Mouse (Mus musculus): Measurements from ENCODE around the gene Stac. TPM values are rescaled to one million over a fixed set of nuclear protein-coding genes. Genes with fewer than 3 reads are reported as not detected.

The Stac gene
- total RNA-seq, 2 experiments from 2014 or later: not detected

DNA sequence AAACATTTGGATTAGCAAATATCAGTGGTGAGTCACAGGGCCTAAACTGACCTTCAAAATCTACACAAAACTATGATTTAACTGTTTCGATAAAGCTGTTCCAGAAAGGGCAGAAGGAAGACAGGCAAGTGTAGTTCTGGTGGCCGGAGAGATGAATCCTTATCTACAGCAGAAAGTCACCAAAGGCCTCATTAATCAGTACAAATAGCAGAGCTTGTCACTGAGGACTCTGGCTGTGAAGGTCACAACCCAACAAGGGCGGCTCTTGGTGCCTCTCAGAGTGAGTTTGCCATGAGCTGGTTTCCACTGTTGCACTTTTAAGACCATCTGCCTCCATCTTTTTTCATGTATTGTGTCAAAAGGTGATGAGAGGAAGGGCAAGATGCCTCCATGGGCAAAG, 78.8 kb downstream of the Stac start:
- no peak for ATAC-seq (replicated peaks; ENCODE audit: low FRiP score, poor library complexity, severe bottlenecking)

- no peak for ATAC-seq (replicated peaks; ENCODE audit: low FRiP score, poor library complexity, severe bottlenecking)
These were observed 81.4 kb downstream of the Stac start for GRCm38 (mm10) chr9:111608762-111609161.

- no peak for ATAC-seq (replicated peaks; ENCODE audit: low FRiP score, poor library complexity, severe bottlenecking)
These were observed 83.5 kb downstream of the Stac start for GRCm38 (mm10) chr9:111606603-111607002.

DNA sequence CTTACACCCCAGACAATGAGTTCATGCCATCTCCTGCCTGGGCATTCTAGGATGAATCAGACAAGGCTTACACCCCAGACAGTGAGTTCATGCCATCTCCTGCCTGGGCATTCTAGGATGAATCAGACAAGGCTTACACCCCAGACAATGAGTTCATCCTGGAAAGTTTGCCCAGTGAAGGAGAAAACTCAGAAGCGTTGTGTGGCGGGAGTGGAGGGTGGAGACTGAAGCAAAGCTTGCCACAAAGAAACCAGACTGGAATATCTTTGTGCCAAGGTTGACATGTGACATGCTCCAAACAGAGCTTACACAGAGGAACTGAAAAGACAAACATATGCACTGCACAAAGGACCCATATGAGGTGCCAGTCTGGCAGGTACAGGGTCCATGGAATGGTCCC, 102.6 kb downstream of the Stac start:
- ATAC-seq (replicated peaks; ENCODE audit: low FRiP score, poor library complexity, severe bottlenecking): no peak

DNA sequence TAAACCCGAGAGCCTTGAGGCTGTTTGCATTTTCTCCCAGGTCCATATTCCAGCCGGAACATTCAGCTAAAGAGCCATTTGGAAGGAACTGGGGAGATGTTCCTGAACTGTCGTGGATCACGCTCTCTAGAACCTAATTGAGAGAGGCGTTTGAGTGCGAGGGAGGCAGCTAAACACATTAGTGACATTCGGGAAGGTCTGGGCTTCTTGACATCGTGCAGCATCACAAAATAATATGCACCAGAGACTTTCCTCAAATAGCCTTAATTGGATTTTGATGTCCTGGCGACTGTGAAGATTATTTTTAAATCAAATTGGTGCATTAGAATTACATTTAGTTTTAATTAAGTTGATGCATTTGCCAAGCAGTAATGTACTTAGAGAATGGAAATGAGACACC, 111.4 kb downstream of the Stac start:
- ATAC-seq (replicated peaks; ENCODE audit: low FRiP score, poor library complexity, severe bottlenecking): no peak

- no peak for ATAC-seq (replicated peaks; ENCODE audit: low FRiP score, poor library complexity, severe bottlenecking)
These were observed 112.7 kb downstream of the Stac start for GRCm38 (mm10) chr9:111577453-111577852.

DNA sequence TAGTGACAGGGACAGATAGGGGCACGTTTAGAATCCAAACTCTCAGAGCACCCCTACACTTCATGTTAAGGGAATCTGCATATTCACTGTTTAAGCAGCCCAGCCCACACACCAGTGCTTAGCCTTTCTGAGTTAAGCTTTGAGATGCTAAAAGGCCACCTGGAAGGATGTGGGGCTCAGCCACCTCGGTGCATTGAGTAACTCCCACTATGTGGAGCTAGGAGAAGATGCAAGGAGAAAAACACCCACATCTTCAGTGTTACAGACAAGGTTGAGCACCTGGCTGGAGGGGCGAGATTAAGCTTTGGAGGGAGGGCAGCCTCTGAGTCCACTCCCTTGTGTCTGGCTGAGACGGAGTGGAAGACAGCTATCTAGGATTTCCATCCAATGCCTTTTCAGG, 114.3 kb downstream of the Stac start:
- no peak for ATAC-seq (replicated peaks; ENCODE audit: low FRiP score, poor library complexity, severe bottlenecking)

DNA sequence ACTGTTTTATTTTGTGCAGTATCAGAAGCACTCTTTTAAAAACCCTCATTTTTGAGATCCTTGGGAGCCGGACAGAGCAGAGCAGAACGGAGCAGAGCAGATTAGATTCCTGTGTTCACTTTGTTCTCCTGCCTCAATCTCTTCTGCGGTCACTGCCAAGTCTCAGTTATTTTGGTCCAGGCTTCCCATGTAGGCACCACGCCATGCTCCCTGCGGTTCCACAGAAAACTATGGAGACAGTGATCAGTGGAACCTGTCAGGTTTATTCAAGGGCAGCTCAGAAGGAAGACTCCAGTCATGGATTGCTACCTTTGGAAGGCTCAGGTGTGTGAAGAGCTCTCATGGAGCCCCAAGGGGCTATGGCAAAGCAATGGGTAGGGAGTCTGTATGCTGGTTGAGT, 116.3 kb downstream of the Stac start:
- ATAC-seq (replicated peaks; ENCODE audit: low FRiP score, poor library complexity, severe bottlenecking): no peak

GRCm38 (mm10) chr9:111571619-111572018, 118.5 kb downstream of the Stac start:
- no peak for ATAC-seq (replicated peaks; ENCODE audit: low FRiP score, poor library complexity, severe bottlenecking)

GRCm38 (mm10) chr9:111564176-111564575, 126.0 kb downstream of the Stac start:
- ATAC-seq (replicated peaks; ENCODE audit: low FRiP score, poor library complexity, severe bottlenecking): no peak

DNA sequence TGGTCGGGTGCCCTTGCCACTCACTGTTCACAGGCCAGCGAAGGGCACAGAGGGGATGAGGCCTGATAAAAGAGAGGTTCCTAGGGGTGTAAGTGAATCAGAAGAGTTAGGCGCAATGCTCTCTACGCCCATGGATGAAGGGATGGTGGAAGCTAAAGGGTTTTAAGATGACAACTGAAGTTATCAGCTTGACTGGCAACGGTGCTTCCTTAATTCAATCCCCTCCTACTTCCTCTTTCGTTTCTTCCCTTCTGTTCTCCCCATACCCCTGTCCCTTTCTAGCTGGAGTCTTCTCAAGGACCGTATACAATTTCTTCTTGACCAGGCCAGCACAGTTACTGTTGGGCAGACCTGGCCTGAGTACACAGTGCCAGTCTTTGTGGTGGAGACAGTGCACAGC, 126.9 kb downstream of the Stac start:
- ATAC-seq (replicated peaks; ENCODE audit: low FRiP score, poor library complexity, severe bottlenecking): no peak

DNA sequence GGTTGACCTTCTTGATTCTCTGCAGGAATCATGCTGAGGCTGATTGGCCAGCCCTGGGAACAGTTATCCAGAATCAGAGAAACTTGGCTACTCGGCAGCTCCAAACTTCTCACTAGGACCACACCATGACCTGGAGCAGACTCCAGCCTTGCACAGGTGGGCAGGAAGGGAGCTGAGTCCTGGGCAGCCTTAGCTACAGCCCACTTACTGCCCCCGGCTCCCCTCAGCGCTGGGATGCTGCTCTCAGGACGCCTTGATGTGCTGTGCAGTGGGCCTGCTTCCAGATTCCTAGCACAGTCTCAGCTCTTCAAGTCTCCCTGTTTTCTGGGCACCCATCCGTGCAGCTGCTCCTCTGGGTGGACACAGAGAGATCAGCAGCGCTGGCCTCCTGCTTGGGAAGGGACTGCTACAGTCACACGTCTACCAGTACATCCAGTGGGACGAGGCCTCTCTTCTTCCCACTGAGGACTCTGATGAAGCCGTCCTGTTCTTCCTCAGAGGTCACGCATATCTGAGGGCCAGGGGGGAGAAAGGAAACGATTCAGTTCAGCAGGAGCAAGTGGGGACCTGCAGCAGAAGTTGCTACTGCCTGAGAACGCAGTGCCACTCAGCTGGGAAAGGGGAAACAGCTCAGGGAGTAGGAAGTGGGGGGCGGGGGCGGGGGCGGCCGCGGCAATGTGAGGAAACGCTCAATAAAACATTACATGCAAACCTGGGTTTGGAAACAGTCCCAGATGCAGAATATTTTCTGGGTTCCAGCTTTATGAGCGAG, 127.7 kb downstream of the Stac start:
- ATAC-seq (replicated peaks; ENCODE audit: low FRiP score, poor library complexity, severe bottlenecking): no peak

DNA sequence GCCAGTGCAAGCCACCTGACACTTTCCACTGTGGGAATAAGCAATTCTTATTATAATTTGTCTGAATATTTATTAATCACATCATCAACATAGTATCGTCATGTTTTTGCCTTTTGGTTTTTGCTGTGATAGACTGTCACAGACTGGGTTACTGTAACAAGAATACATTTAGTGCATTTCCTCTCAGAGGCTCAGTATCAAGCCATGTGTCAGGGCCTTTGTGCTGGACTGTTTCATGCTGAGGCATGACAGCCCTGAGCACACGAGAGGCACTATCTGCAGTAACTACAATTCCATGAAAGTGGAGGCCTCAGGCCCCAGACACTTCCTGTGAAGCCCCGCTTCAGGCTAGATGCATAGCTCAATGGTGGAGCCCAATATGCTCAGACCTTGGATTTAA, 133.4 kb downstream of the Stac start:
- ATAC-seq (replicated peaks; ENCODE audit: low FRiP score, poor library complexity, severe bottlenecking): no peak

- no peak for ATAC-seq (replicated peaks; ENCODE audit: low FRiP score, poor library complexity, severe bottlenecking)
These were observed 137.3 kb downstream of the Stac start for GRCm38 (mm10) chr9:111552865-111553264.

GRCm38 (mm10) chr9:111551461-111552190, 138.5 kb downstream of the Stac start:
- no peak for ATAC-seq (replicated peaks; ENCODE audit: low FRiP score, poor library complexity, severe bottlenecking)

DNA sequence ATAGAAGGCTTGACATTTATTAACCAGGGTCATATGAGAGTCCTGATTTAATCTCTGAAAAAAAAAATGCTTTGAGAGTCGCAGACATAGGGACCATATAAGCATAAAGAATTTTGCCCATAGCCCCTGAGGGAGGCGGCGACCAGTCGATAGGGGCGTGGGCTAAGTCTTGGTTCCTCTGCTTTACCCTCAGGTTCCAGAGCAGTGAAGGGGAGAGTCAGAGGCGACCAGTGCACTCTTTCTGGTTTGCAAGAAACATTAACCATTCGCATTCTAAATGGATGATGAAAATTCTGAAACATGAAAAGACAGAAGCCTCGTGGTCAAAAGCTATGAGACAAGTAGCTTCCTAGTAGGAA, 139.2 kb downstream of the Stac start:
- no peak for ATAC-seq (replicated peaks; ENCODE audit: low FRiP score, poor library complexity, severe bottlenecking)

GRCm38 (mm10) chr9:111550281-111550962, 139.7 kb downstream of the Stac start:
- ATAC-seq (replicated peaks; ENCODE audit: low FRiP score, poor library complexity, severe bottlenecking): no peak

DNA sequence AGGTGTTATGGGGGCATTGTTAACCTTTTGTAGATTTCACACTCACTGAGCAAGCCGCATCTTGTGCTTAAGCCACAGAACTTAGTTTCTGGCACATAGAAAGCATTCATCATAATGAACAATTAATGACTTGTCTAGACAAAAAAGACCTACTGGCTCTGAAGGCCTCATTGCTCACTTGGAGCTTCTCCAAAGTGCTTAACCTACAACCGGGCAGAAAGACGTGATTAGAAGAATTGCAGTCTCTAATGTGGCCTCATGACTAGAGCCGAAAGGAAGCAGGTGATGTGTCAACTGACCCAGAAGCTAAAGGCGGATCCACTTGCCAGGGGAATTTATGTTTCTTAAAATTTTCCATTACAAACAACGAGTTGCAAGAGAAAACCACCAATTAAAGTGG, 147.5 kb downstream of the Stac start:
- ATAC-seq (replicated peaks; ENCODE audit: low FRiP score, poor library complexity, severe bottlenecking): no peak

- no peak for ATAC-seq (replicated peaks; ENCODE audit: low FRiP score, poor library complexity, severe bottlenecking)
These were observed 154.6 kb downstream of the Stac start for GRCm38 (mm10) chr9:111535445-111536064.

DNA sequence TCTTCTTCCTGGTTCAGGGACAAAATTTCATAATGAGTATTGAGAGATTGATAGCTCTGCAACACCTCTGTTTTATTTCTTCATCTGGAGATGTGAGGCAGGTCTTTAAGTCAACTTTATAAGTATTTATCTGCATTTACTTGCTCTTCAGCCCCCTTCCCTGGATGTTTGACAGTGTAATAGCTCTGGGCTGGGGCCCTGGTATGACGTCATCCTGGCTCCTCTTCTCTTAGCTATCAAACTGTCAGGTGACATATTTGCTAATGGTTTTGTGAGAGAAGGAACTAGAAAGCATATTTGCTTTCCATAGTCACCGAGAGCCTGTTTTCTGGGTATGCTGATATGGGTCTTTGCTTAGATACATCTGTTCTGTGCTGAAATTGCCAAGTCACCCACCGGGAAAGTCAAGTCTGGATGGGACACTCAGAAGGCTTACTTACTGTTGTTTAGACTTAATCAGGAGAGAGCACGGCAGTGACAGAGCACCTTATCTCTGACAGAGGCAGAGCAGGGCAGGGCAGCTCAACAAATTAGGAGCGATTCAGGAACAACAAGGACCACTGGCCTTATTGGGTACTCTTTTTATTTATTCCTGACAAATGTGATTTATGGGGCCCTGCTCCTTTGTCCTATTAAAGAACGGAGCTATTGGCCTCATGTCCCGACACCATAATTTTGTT, 155.3 kb downstream of the Stac start:
- ATAC-seq (replicated peaks; ENCODE audit: low FRiP score, poor library complexity, severe bottlenecking): no peak
